Comparison of ENCODE assay signal across 8 mouse cellular contexts in genomic region chr13:23710374-23711089, GRCm38 (mm10). TPM values are rescaled to one million over a fixed set of nuclear protein-coding genes. Genes with fewer than 3 reads are reported as not detected.
DNase-seq lines count a peak whose midpoint lies in the region; ATAC-seq lines count a peak whose summit lies in the region.

TSS of gene Hfe (minus strand) at chr13:23710854.

- no peaks in the 10 kb centered on the region for H3K9me3 ChIP-seq in embryonic facial prominence, embryonic 12.5 days
- no peaks in the 10 kb centered on the region for H3K9me3 ChIP-seq in heart, embryonic 10.5 days

- no peak within 1 kb of the TSS for H3K27ac ChIP-seq in embryonic facial prominence, embryonic 12.5 days
- peak within 1 kb of the TSS; percentile 80 for H3K27ac ChIP-seq in heart, embryonic 10.5 days

- peak within 1 kb of the TSS; percentile 43 for H3K9ac ChIP-seq in embryonic facial prominence, embryonic 12.5 days

- H3K4me1 ChIP-seq in embryonic facial prominence, embryonic 12.5 days: peaks cover 14% of the 10 kb centered on the region; the same call in 1 of the 2 replicates
- H3K4me1 ChIP-seq in heart, embryonic 10.5 days: peaks cover 28% of the 10 kb centered on the region

- H3K36me3 ChIP-seq in embryonic facial prominence, embryonic 12.5 days: no peaks in the 10 kb centered on the region
- no peaks in the 10 kb centered on the region for H3K36me3 ChIP-seq in heart, embryonic 10.5 days

- WGBS in embryonic facial prominence, embryonic 12.5 days: 3% methylated on average over 17 of the region's 17 CpGs
- WGBS in heart, embryonic 10.5 days: 1% methylated on average over 17 of the region's 17 CpGs

- H3K27me3 ChIP-seq in embryonic facial prominence, embryonic 12.5 days: no peaks in the 10 kb centered on the region
- no peaks in the 10 kb centered on the region for H3K27me3 ChIP-seq in heart, embryonic 10.5 days (ENCODE audit: insufficient read depth, poor library complexity, severe bottlenecking)

- ATAC-seq in embryonic facial prominence, embryonic 12.5 days (ENCODE audit: insufficient number of reproducible peaks, insufficient read depth, low FRiP score, low TSS enrichment): no peak

- peak within 1 kb of the TSS; percentile 62 for H3K4me2 ChIP-seq in embryonic facial prominence, embryonic 12.5 days (replicated peaks)

- DNase-seq in 3134 (ENCODE audit: extremely low read depth, insufficient read length, low spot score) (peak; percentile 79), MN1 (ENCODE audit: low spot score) (peak; percentile 76)
- DNase-seq in heart, embryonic 10.5 days (ENCODE audit: low spot score): no peak
- peak; percentile 53 for DNase-seq in kidney, adult 9 months
- DNase-seq in lung, postnatal 10 days: peak; percentile 68
- DNase-seq in ovary, postnatal 14 days (ENCODE audit: low spot score): peak; percentile 24
- DNase-seq in urinary bladder, postnatal 36 days (ENCODE audit: low spot score in 2 of 2): peak; percentile 40 to 53

- H3K4me3 ChIP-seq in embryonic facial prominence, embryonic 12.5 days: peak within 1 kb of the TSS; percentile 36
- H3K4me3 ChIP-seq in heart, embryonic 10.5 days: peak within 1 kb of the TSS; percentile 61

RNA-seq across cellular contexts. Expression of gene Hfe, which starts in this region (rescaled TPM):
- polyA plus RNA-seq in embryonic facial prominence, embryonic 12.5 days (2016; fragmentation: Nextera tagmentation; extraction: Ambion mirVana): 3.2 and 3.5 TPM in 2 replicates
- polyA plus RNA-seq in heart, embryonic 10.5 days (2016; fragmentation: Nextera tagmentation; extraction: Ambion mirVana): 5.2 and 8.3 TPM in 2 replicates
